Mouse (Mus musculus) embryonic facial prominence, embryonic 10.5 days (tissue): ENCODE measurements at regions not wholly inside any gene's neighbourhood (a gene's known extent, or its start where the extent isn't known, plus 50 kb on each side); places are given as distances from the start of the nearest gene placed in this dataset.
A peak's percentile ranks its signal among the peaks of the same experiment; 100 is the strongest.

Experiments
- DNase-seq: peaks from one replicate; pipeline ENCODE4 v3.0.0-alpha.2; 2017; ENCODE audit warnings: low spot score
- H3K27ac ChIP-seq: fragments of 300-500 bp; sonication (generic); replicated peaks from 2 replicates; pipeline ENCODE4 v1.5.1; 2016; ENCODE audit warnings: mild to moderate bottlenecking
- H3K27me3 ChIP-seq: fragments of 300-500 bp; sonication (generic); replicated peaks from 2 replicates; pipeline ENCODE4 v1.6.1; 2016; ENCODE audit warnings: low read depth, mild to moderate bottlenecking; ENCODE audit not compliant: poor library complexity, severe bottlenecking
- H3K36me3 ChIP-seq: fragments of 300-500 bp; sonication (generic); replicated peaks from 2 replicates; pipeline ENCODE4 v1.6.1; 2016; ENCODE audit warnings: mild to moderate bottlenecking, moderate library complexity
- H3K4me1 ChIP-seq: fragments of 300-500 bp; sonication (generic); 2 replicates; pipeline ENCODE4 v1.6.1; 2016
- H3K4me3 ChIP-seq: fragments of 300-500 bp; sonication (generic); 2 replicates; pipeline ENCODE4 v1.5.1; 2016; ENCODE audit warnings: mild to moderate bottlenecking, moderate library complexity
- H3K9me3 ChIP-seq: fragments of 300-500 bp; sonication (generic); 2 replicates; pipeline ENCODE4 v1.6.1; 2016; ENCODE audit warnings: mild to moderate bottlenecking
- WGBS: fragments of 180-500 bp; shearing (Covaris S2); methylation state at CpG from one replicate; pipeline ENCODE4 v1.1.7; 2016; 5-methylcytosine and 5-hydroxymethylcytosine counted together

GRCm38 (mm10) chr19:15127122-15127521 is 529.3 kb upstream of the Tle4 start:
- no peaks in the 10 kb centered on the region for H3K27me3 ChIP-seq
- H3K4me3 ChIP-seq: no peak overlapping the region
- DNase-seq: peak; percentile 10
- H3K36me3 ChIP-seq: no peaks in the 10 kb centered on the region
- no peak overlapping the region for H3K27ac ChIP-seq
- 44% methylated on average over 4 of the region's 4 CpGs for WGBS
- H3K4me1 ChIP-seq: no peaks in the 10 kb centered on the region
- no peaks in the 10 kb centered on the region for H3K9me3 ChIP-seq

- H3K4me3 ChIP-seq: no peak overlapping the region
- 55% methylated on average over 4 of the region's 4 CpGs for WGBS
- H3K27me3 ChIP-seq: no peaks in the 10 kb centered on the region
- no peaks in the 10 kb centered on the region for H3K4me1 ChIP-seq
- no peak for DNase-seq
- H3K36me3 ChIP-seq: no peaks in the 10 kb centered on the region
- no peaks in the 10 kb centered on the region for H3K9me3 ChIP-seq
- no peak overlapping the region for H3K27ac ChIP-seq
Measured at GRCm38 (mm10) chr19:15108441-15109026, 510.7 kb upstream of the Tle4 start.

GRCm38 (mm10) chr19:15095054-15095453 is 497.2 kb upstream of the Tle4 start:
- H3K27ac ChIP-seq: no peak overlapping the region
- DNase-seq: no peak
- H3K36me3 ChIP-seq: no peaks in the 10 kb centered on the region
- H3K4me3 ChIP-seq: no peak overlapping the region
- H3K27me3 ChIP-seq: no peaks in the 10 kb centered on the region
- WGBS: 86% methylated on average over 1 of the region's 1 CpGs
- H3K9me3 ChIP-seq: no peaks in the 10 kb centered on the region
- no peaks in the 10 kb centered on the region for H3K4me1 ChIP-seq

- DNase-seq: no peak
- Histone ChIP-seq H3K36me3 (no peaks in the 10 kb centered on the region), H3K4me3 (no peak overlapping the region), H3K9me3 (no peaks in the 10 kb centered on the region), H3K4me1 (no peaks in the 10 kb centered on the region), H3K27ac (no peak overlapping the region), H3K27me3 (no peaks in the 10 kb centered on the region)
- 77% methylated on average over 3 of the region's 3 CpGs for WGBS
Measured at GRCm38 (mm10) chr19:15093534-15093933, 495.7 kb upstream of the Tle4 start.

GRCm38 (mm10) chr19:15080638-15081037 is 482.8 kb upstream of the Tle4 start:
- Histone ChIP-seq H3K4me3 (no peak overlapping the region), H3K4me1 (no peaks in the 10 kb centered on the region), H3K27ac (no peak overlapping the region), H3K9me3 (no peaks in the 10 kb centered on the region), H3K36me3 (no peaks in the 10 kb centered on the region), H3K27me3 (no peaks in the 10 kb centered on the region)
- DNase-seq: no peak
- WGBS: 86% methylated on average over 4 of the region's 4 CpGs

GRCm38 (mm10) chr19:15057801-15058200 is 459.9 kb upstream of the Tle4 start:
- H3K27ac ChIP-seq: no peak overlapping the region
- H3K36me3 ChIP-seq: no peaks in the 10 kb centered on the region
- H3K4me1 ChIP-seq: peaks cover 34% of the 10 kb centered on the region
- H3K9me3 ChIP-seq: peaks cover 5% of the 10 kb centered on the region; the same call in 1 of the 2 replicates
- no peak overlapping the region for H3K4me3 ChIP-seq
- no peak for DNase-seq
- WGBS: 74% methylated on average over 3 of the region's 3 CpGs
- H3K27me3 ChIP-seq: 0 out of 2 replicates have a peak, but pooled peaks cover 4% of the 10 kb centered on the region

- 61% methylated on average over 3 of the region's 3 CpGs for WGBS
- no peaks in the 10 kb centered on the region for H3K9me3 ChIP-seq
- H3K27ac ChIP-seq: no peak overlapping the region
- 0 out of 2 replicates have a peak, but pooled peaks cover 5% of the 10 kb centered on the region for H3K27me3 ChIP-seq
- DNase-seq: peak; percentile 21
- H3K4me1 ChIP-seq: peaks cover 40% of the 10 kb centered on the region
- H3K36me3 ChIP-seq: no peaks in the 10 kb centered on the region
- no peak overlapping the region for H3K4me3 ChIP-seq
Measured at GRCm38 (mm10) chr19:15053582-15054141, 455.8 kb upstream of the Tle4 start.

GRCm38 (mm10) chr19:15052642-15053239 is 454.9 kb upstream of the Tle4 start:
- Histone ChIP-seq H3K27ac (no peak overlapping the region), H3K9me3 (no peaks in the 10 kb centered on the region), H3K4me3 (no peak overlapping the region), H3K4me1 (peaks cover 40% of the 10 kb centered on the region), H3K27me3 (0 out of 2 replicates have a peak, but pooled peaks cover 12% of the 10 kb centered on the region), H3K36me3 (no peaks in the 10 kb centered on the region)
- 84% methylated on average over 10 of the region's 10 CpGs for WGBS
- no peak for DNase-seq

GRCm38 (mm10) chr19:15047896-15048295 is 450.0 kb upstream of the Tle4 start:
- Histone ChIP-seq H3K27me3 (peaks cover 8% of the 10 kb centered on the region; the same call in 1 of the 2 replicates), H3K4me1 (peaks cover 7% of the 10 kb centered on the region), H3K36me3 (no peaks in the 10 kb centered on the region), H3K9me3 (no peaks in the 10 kb centered on the region), H3K4me3 (no peak overlapping the region), H3K27ac (no peak overlapping the region)
- 71% methylated on average over 2 of the region's 2 CpGs for WGBS
- DNase-seq: no peak

- peaks cover 2% of the 10 kb centered on the region; the same call in 1 of the 2 replicates for H3K4me1 ChIP-seq
- H3K27me3 ChIP-seq: peaks cover 8% of the 10 kb centered on the region; the same call in 1 of the 2 replicates
- WGBS: 85% methylated on average over 4 of the region's 4 CpGs
- no peak overlapping the region for H3K27ac ChIP-seq
- no peak overlapping the region for H3K4me3 ChIP-seq
- no peak for DNase-seq
- no peaks in the 10 kb centered on the region for H3K9me3 ChIP-seq
- no peaks in the 10 kb centered on the region for H3K36me3 ChIP-seq
Measured at GRCm38 (mm10) chr19:15047306-15047868, 449.5 kb upstream of the Tle4 start.

GRCm38 (mm10) chr19:15035554-15035953 is 437.7 kb upstream of the Tle4 start:
- Histone ChIP-seq H3K9me3 (no peaks in the 10 kb centered on the region), H3K27me3 (peaks cover 27% of the 10 kb centered on the region), H3K4me3 (no peak overlapping the region), H3K36me3 (no peaks in the 10 kb centered on the region), H3K27ac (no peak overlapping the region), H3K4me1 (peaks cover 11% of the 10 kb centered on the region)
- WGBS: 9% methylated on average over 3 of the region's 3 CpGs
- peak; percentile 78 for DNase-seq

- WGBS: 63% methylated on average over 8 of the region's 8 CpGs
- H3K27me3 ChIP-seq: peaks cover 27% of the 10 kb centered on the region
Measured at GRCm38 (mm10) chr19:15033921-15034320, 436.1 kb upstream of the Tle4 start.

GRCm38 (mm10) chr19:15033396-15033795 is 435.5 kb upstream of the Tle4 start:
- Histone ChIP-seq H3K27me3 (peaks cover 27% of the 10 kb centered on the region), H3K36me3 (no peaks in the 10 kb centered on the region), H3K27ac (peak overlapping the region; percentile 14; the same call in 1 of the 2 replicates), H3K9me3 (no peaks in the 10 kb centered on the region), H3K4me3 (no peak overlapping the region), H3K4me1 (peaks cover 11% of the 10 kb centered on the region)
- 65% methylated on average over 5 of the region's 5 CpGs for WGBS
- DNase-seq: no peak

More at GRCm38 (mm10) chr19:15033921-15034320, 436.1 kb upstream of the Tle4 start:
- Histone ChIP-seq H3K27ac (0 out of 2 replicates have a peak overlapping the region, but pooled peaks have one; percentile 14), H3K36me3 (no peaks in the 10 kb centered on the region), H3K4me1 (peaks cover 11% of the 10 kb centered on the region), H3K4me3 (no peak overlapping the region), H3K9me3 (no peaks in the 10 kb centered on the region)
- no peak for DNase-seq
